Mouse (Mus musculus): ENCODE measurements at regions not wholly inside any gene's neighbourhood (a gene's known extent, or its start where the extent isn't known, plus 50 kb on each side); places are given as distances from the start of the nearest gene placed in this dataset.

- TF ChIP-seq CTCF (IDR thresholded peaks at IDR 0.05; ENCODE audit: borderline replicate concordance, insufficient read depth, low read depth, low read length): no peak
- TF ChIP-seq POLR2A (IDR thresholded peaks at IDR 0.05; ENCODE audit: borderline replicate concordance, insufficient read depth, low read length): no peak
These were observed 409.8 kb upstream of the Jarid2 start for GRCm38 (mm10) chr13:44319511-44319910.

Measured in cerebellum, adult 2 months (tissue).